Mouse (Mus musculus) forebrain, embryonic 14.5 days (tissue): ENCODE data around the gene Rbfox2. TPM values are rescaled to one million over a fixed set of nuclear protein-coding genes. Genes with fewer than 3 reads are reported as not detected.

Experiments
- ATAC-seq: fragments of 200-750 bp; cut with Nextera tagmentation; 2 replicates; pipeline ENCODE4 v1.8.0; 2017; ENCODE audit warnings: mild to moderate bottlenecking, moderate library complexity
- DNase-seq: peaks from one replicate; pipeline ENCODE4 v3.0.0-alpha.2; 2015; ENCODE audit warnings: low spot score
- H3K27ac ChIP-seq: fragments of 300-500 bp; sonication (generic); 2 replicates; pipeline ENCODE4 v1.5.1; 2014; ENCODE audit warnings: low read depth, mild to moderate bottlenecking, control low read depth, low read length, moderate library complexity
- H3K27me3 ChIP-seq: fragments of 300-500 bp; sonication (generic); replicated peaks from 2 replicates; pipeline ENCODE4 v1.6.1; 2014; ENCODE audit warnings: low read length, control low read depth, mixed read lengths; ENCODE audit not compliant: control insufficient read depth, insufficient read depth
- H3K36me3 ChIP-seq: fragments of 300-500 bp; sonication (generic); 2 replicates; pipeline ENCODE4 v1.6.1; 2014; ENCODE audit warnings: low read length, control low read depth; ENCODE audit not compliant: control insufficient read depth, insufficient read depth
- H3K4me1 ChIP-seq: fragments of 300-500 bp; sonication (generic); 2 replicates; pipeline ENCODE4 v1.6.1; 2014; ENCODE audit warnings: antibody characterized with exemption, low read length, control low read depth; ENCODE audit not compliant: control insufficient read depth, insufficient read depth
- H3K4me2 ChIP-seq: fragments of 300-500 bp; sonication (generic); 2 replicates; pipeline ENCODE4 v1.6.1; 2014; ENCODE audit warnings: mild to moderate bottlenecking, control low read depth, low read length
- H3K4me3 ChIP-seq: fragments of 300-500 bp; sonication (generic); 2 replicates; pipeline ENCODE4 v1.5.1; 2014; ENCODE audit warnings: low read depth, low read length, control low read depth
- H3K9ac ChIP-seq: fragments of 300-500 bp; sonication (generic); 2 replicates; pipeline ENCODE4 v1.6.1; 2014; ENCODE audit warnings: mild to moderate bottlenecking, low read length, control low read depth, moderate library complexity
- H3K9me3 ChIP-seq: fragments of 300-500 bp; sonication (generic); replicated peaks from 2 replicates; pipeline ENCODE4 v1.6.1; 2016; ENCODE audit warnings: low read length, control low read depth, mixed read lengths; ENCODE audit not compliant: control insufficient read depth
- WGBS: fragments of 180-500 bp; shearing (Covaris S2); extraction: QIAGEN DNeasy Blood & Tissue Kit; methylation state at CpG from one replicate; pipeline ENCODE4 v1.1.7; 2014; 5-methylcytosine and 5-hydroxymethylcytosine counted together
- polyA plus RNA-seq: library from polyadenylated mRNA; unstranded; fragments of >200 nt; fragmentation: Nextera tagmentation; extraction: Ambion mirVana; gene quantifications from 2 replicates; pipeline ENCODE4 v1.2.1, GENCODE M21; 2014

Rbfox2 gene
- polyA plus RNA-seq, 1 experiment from 2014 or later: 186 TPM

GRCm38 (mm10) chr15:77086488-77086887 is 220.3 kb downstream of the Rbfox2 start:
- Histone ChIP-seq H3K4me1 (no peaks in the 10 kb centered on the region), H3K9me3 (no peaks in the 10 kb centered on the region), H3K4me3 (no peak overlapping the region), H3K9ac (no peak overlapping the region), H3K4me2 (no peak overlapping the region), H3K27ac (no peak overlapping the region), H3K36me3 (peaks cover 74% of the 10 kb centered on the region), H3K27me3 (no peaks in the 10 kb centered on the region)
- ATAC-seq: no peak
- WGBS: 100% methylated on average over 1 of the region's 1 CpGs
- DNase-seq: no peak

- 87% methylated on average over 7 of the region's 7 CpGs for WGBS
- DNase-seq (no peak), ATAC-seq (no peak)
- no peaks in the 10 kb centered on the region for H3K27me3 ChIP-seq
- no peaks in the 10 kb centered on the region for H3K9me3 ChIP-seq
- no peak overlapping the region for H3K4me3 ChIP-seq
- H3K4me2 ChIP-seq: no peak overlapping the region
- peaks cover 75% of the 10 kb centered on the region for H3K36me3 ChIP-seq
- no peak overlapping the region for H3K27ac ChIP-seq
- H3K9ac ChIP-seq: no peak overlapping the region
- no peaks in the 10 kb centered on the region for H3K4me1 ChIP-seq
Observed at GRCm38 (mm10) chr15:77085818-77086217, 221.0 kb downstream of the Rbfox2 start.

- ATAC-seq (no peak), DNase-seq (no peak)
- H3K4me3 ChIP-seq: no peak overlapping the region
- H3K9ac ChIP-seq: no peak overlapping the region
- H3K4me1 ChIP-seq: no peaks in the 10 kb centered on the region
- H3K36me3 ChIP-seq: peaks cover 74% of the 10 kb centered on the region
- 91% methylated on average over 5 of the region's 5 CpGs for WGBS
- H3K27ac ChIP-seq: no peak overlapping the region
- no peaks in the 10 kb centered on the region for H3K9me3 ChIP-seq
- no peaks in the 10 kb centered on the region for H3K27me3 ChIP-seq
- no peak overlapping the region for H3K4me2 ChIP-seq
Observed at GRCm38 (mm10) chr15:77081454-77081853, 225.3 kb downstream of the Rbfox2 start.

- Histone ChIP-seq H3K4me1 (no peaks in the 10 kb centered on the region), H3K27me3 (no peaks in the 10 kb centered on the region), H3K27ac (no peak overlapping the region), H3K4me3 (no peak overlapping the region), H3K4me2 (no peak overlapping the region), H3K36me3 (peaks cover 73% of the 10 kb centered on the region), H3K9ac (no peak overlapping the region), H3K9me3 (no peaks in the 10 kb centered on the region)
- no peak for ATAC-seq
- DNase-seq: no peak
- 78% methylated on average over 14 of the region's 14 CpGs for WGBS
Observed at GRCm38 (mm10) chr15:77080684-77081254, 226.0 kb downstream of the Rbfox2 start.

- no peak overlapping the region for H3K9ac ChIP-seq
- DNase-seq: no peak
Observed at GRCm38 (mm10) chr15:77079890-77080361, 226.9 kb downstream of the Rbfox2 start.

GRCm38 (mm10) chr15:77079256-77079822 is 227.5 kb downstream of the Rbfox2 start:
- no peaks in the 10 kb centered on the region for H3K4me1 ChIP-seq
- no peak overlapping the region for H3K4me3 ChIP-seq
- H3K27ac ChIP-seq: no peak overlapping the region
- H3K27me3 ChIP-seq: no peaks in the 10 kb centered on the region
- H3K9ac ChIP-seq: no peak overlapping the region
- 54% methylated on average over 14 of the region's 14 CpGs for WGBS
- H3K36me3 ChIP-seq: peaks cover 59% of the 10 kb centered on the region
- DNase-seq (no peak), ATAC-seq (no peak)
- no peak overlapping the region for H3K4me2 ChIP-seq
- H3K9me3 ChIP-seq: no peaks in the 10 kb centered on the region

More at GRCm38 (mm10) chr15:77079890-77080361, 226.9 kb downstream of the Rbfox2 start:
- Histone ChIP-seq H3K27me3 (no peaks in the 10 kb centered on the region), H3K36me3 (peaks cover 65% of the 10 kb centered on the region), H3K9me3 (no peaks in the 10 kb centered on the region), H3K27ac (no peak overlapping the region), H3K4me3 (no peak overlapping the region), H3K4me2 (no peak overlapping the region), H3K4me1 (no peaks in the 10 kb centered on the region)
- WGBS: 73% methylated on average over 11 of the region's 11 CpGs
- ATAC-seq: no peak

GRCm38 (mm10) chr15:77078786-77079185 is 228.0 kb downstream of the Rbfox2 start:
- Histone ChIP-seq H3K4me2 (no peak overlapping the region), H3K4me3 (no peak overlapping the region), H3K36me3 (peaks cover 54% of the 10 kb centered on the region), H3K4me1 (no peaks in the 10 kb centered on the region), H3K27me3 (no peaks in the 10 kb centered on the region), H3K27ac (no peak overlapping the region), H3K9ac (no peak overlapping the region), H3K9me3 (no peaks in the 10 kb centered on the region)
- ATAC-seq (no peak), DNase-seq (no peak)
- 45% methylated on average over 3 of the region's 3 CpGs for WGBS

- Histone ChIP-seq H3K9me3 (no peaks in the 10 kb centered on the region), H3K36me3 (peaks cover 49% of the 10 kb centered on the region), H3K4me2 (no peak overlapping the region), H3K27ac (no peak overlapping the region), H3K9ac (no peak overlapping the region), H3K4me1 (no peaks in the 10 kb centered on the region), H3K4me3 (no peak overlapping the region), H3K27me3 (no peaks in the 10 kb centered on the region)
- DNase-seq: no peak
- WGBS: 92% methylated on average over 9 of the region's 9 CpGs
- no peak for ATAC-seq
Observed at GRCm38 (mm10) chr15:77077906-77078305, 228.9 kb downstream of the Rbfox2 start.

- ATAC-seq: no peak
- Histone ChIP-seq H3K9me3 (no peaks in the 10 kb centered on the region), H3K4me2 (no peak overlapping the region), H3K4me3 (no peak overlapping the region), H3K4me1 (no peaks in the 10 kb centered on the region), H3K9ac (no peak overlapping the region), H3K36me3 (peaks cover 35% of the 10 kb centered on the region), H3K27ac (no peak overlapping the region), H3K27me3 (no peaks in the 10 kb centered on the region)
- WGBS: 87% methylated on average over 3 of the region's 3 CpGs
- DNase-seq: no peak
Observed at GRCm38 (mm10) chr15:77076523-77076922, 230.3 kb downstream of the Rbfox2 start.
